Mouse (Mus musculus) intestine, embryonic 15.5 days (tissue): Measurements from ENCODE around the gene Pigw. TPM values are rescaled to one million over a fixed set of nuclear protein-coding genes. Genes with fewer than 3 reads are reported as not detected.

Source experiments
- ATAC-seq: fragments of 200-750 bp; cut with Nextera tagmentation; 2 replicates; pipeline ENCODE4 v1.8.0; 2017; ENCODE audit warnings: moderate TSS enrichment, moderate library complexity
- H3K27ac ChIP-seq: fragments of 300-500 bp; sonication (generic); 2 replicates; pipeline ENCODE4 v1.5.1; 2015; ENCODE audit warnings: mild to moderate bottlenecking, inconsistent platforms
- H3K27me3 ChIP-seq: fragments of 300-500 bp; sonication (generic); replicated peaks from 2 replicates; pipeline ENCODE4 v1.6.1; 2015; ENCODE audit warnings: inconsistent platforms
- H3K36me3 ChIP-seq: fragments of 300-500 bp; sonication (generic); 2 replicates; pipeline ENCODE4 v1.6.1; 2015; ENCODE audit warnings: inconsistent platforms
- H3K4me1 ChIP-seq: fragments of 300-500 bp; sonication (generic); replicated peaks from 2 replicates; pipeline ENCODE4 v1.6.1; 2015; ENCODE audit warnings: inconsistent platforms
- H3K4me2 ChIP-seq: fragments of 300-500 bp; sonication (generic); replicated peaks from 2 replicates; pipeline ENCODE4 v1.6.1; 2015; ENCODE audit warnings: mild to moderate bottlenecking, inconsistent platforms
- H3K4me3 ChIP-seq: fragments of 300-500 bp; sonication (generic); replicated peaks from 2 replicates; pipeline ENCODE4 v1.5.1; 2015; ENCODE audit warnings: inconsistent platforms
- H3K9ac ChIP-seq: fragments of 300-500 bp; sonication (generic); 2 replicates; pipeline ENCODE4 v1.6.1; 2015; ENCODE audit warnings: inconsistent platforms
- H3K9me3 ChIP-seq: fragments of 300-500 bp; sonication (generic); 2 replicates; pipeline ENCODE4 v1.6.1; 2016; ENCODE audit warnings: inconsistent platforms
- WGBS: fragments of 180-500 bp; shearing (Covaris S2); methylation state at CpG from one replicate; pipeline ENCODE4 v1.1.7; 2015; 5-methylcytosine and 5-hydroxymethylcytosine counted together
- polyA plus RNA-seq: library from polyadenylated mRNA; unstranded; fragments of >200 nt; fragmentation: Nextera tagmentation; extraction: Ambion mirVana; gene quantifications from 2 replicates; pipeline ENCODE4 v1.2.1, GENCODE M21; 2015

Gene Pigw
- 2.8 and 3.4 TPM in 2 replicates for polyA plus RNA-seq

- WGBS: under 1% methylated on average over 80 of the region's 81 CpGs
- Histone ChIP-seq H3K27ac (peak within 1 kb of the TSS; percentile 91), H3K4me1 (peaks cover 5% of the 10 kb centered on the region; the same call in 1 of the 2 replicates), H3K9me3 (no peaks in the 10 kb centered on the region), H3K4me2 (peak within 1 kb of the TSS; percentile 85), H3K27me3 (no peaks in the 10 kb centered on the region), H3K36me3 (0 out of 2 replicates have a peak, but pooled peaks cover 3% of the 10 kb centered on the region), H3K9ac (peak within 1 kb of the TSS; percentile 68), H3K4me3 (peak within 1 kb of the TSS; percentile 74)
- ATAC-seq: peak; percentile 98
Measured at GRCm38 (mm10) chr11:84879772-84880464, at the start of gene Pigw, which contains the start of gene Myo19. Gene Pigw (minus strand): TSS chr11:84880285. Gene Myo19 (plus strand): TSS chr11:84880148.

- H3K4me3 ChIP-seq: no peak overlapping the region
- H3K27me3 ChIP-seq: no peaks in the 10 kb centered on the region
- H3K27ac ChIP-seq: no peak overlapping the region
- no peaks in the 10 kb centered on the region for H3K9me3 ChIP-seq
- H3K4me2 ChIP-seq: no peak overlapping the region
- ATAC-seq: no peak
- no peaks in the 10 kb centered on the region for H3K36me3 ChIP-seq
- no peak overlapping the region for H3K9ac ChIP-seq
- H3K4me1 ChIP-seq: 0 out of 2 replicates have a peak, but pooled peaks cover 4% of the 10 kb centered on the region
- 85% methylated on average over 8 of the region's 8 CpGs for WGBS
Measured at GRCm38 (mm10) chr11:84920981-84921380, 40.9 kb upstream of the Pigw start.

- Histone ChIP-seq H3K36me3 (no peaks in the 10 kb centered on the region), H3K4me2 (no peak overlapping the region), H3K9ac (no peak overlapping the region), H3K9me3 (no peaks in the 10 kb centered on the region), H3K4me1 (0 out of 2 replicates have a peak, but pooled peaks cover 4% of the 10 kb centered on the region), H3K27ac (no peak overlapping the region), H3K27me3 (no peaks in the 10 kb centered on the region), H3K4me3 (no peak overlapping the region)
- WGBS: 69% methylated on average over 7 of the region's 7 CpGs
- ATAC-seq: no peak
Measured at GRCm38 (mm10) chr11:84919951-84920350, 39.9 kb upstream of the Pigw start.

GRCm38 (mm10) chr11:84919276-84919675 is 39.2 kb upstream of the Pigw start:
- Histone ChIP-seq H3K4me1 (0 out of 2 replicates have a peak, but pooled peaks cover 4% of the 10 kb centered on the region), H3K4me2 (no peak overlapping the region), H3K36me3 (no peaks in the 10 kb centered on the region), H3K27me3 (no peaks in the 10 kb centered on the region), H3K4me3 (no peak overlapping the region), H3K27ac (no peak overlapping the region), H3K9me3 (no peaks in the 10 kb centered on the region), H3K9ac (no peak overlapping the region)
- 43% methylated on average over 3 of the region's 3 CpGs for WGBS
- no peak for ATAC-seq

- Histone ChIP-seq H3K4me1 (0 out of 2 replicates have a peak, but pooled peaks cover 4% of the 10 kb centered on the region), H3K4me2 (peak overlapping the region; percentile 38; the same call in 1 of the 2 replicates), H3K4me3 (no peak overlapping the region), H3K9ac (no peak overlapping the region), H3K27ac (no peak overlapping the region), H3K9me3 (no peaks in the 10 kb centered on the region), H3K36me3 (peaks cover 1% of the 10 kb centered on the region; the same call in 1 of the 2 replicates), H3K27me3 (no peaks in the 10 kb centered on the region)
- peak; percentile 83 for ATAC-seq
- 4% methylated on average over 16 of the region's 16 CpGs for WGBS
Measured at GRCm38 (mm10) chr11:84918425-84918824, 38.3 kb upstream of the Pigw start.

GRCm38 (mm10) chr11:84916703-84917300 is 36.7 kb upstream of the Pigw start:
- Histone ChIP-seq H3K9me3 (no peaks in the 10 kb centered on the region), H3K9ac (no peak overlapping the region), H3K36me3 (peaks cover 4% of the 10 kb centered on the region; the same call in 1 of the 2 replicates), H3K27ac (no peak overlapping the region), H3K4me3 (peak overlapping the region; percentile 87), H3K4me1 (0 out of 2 replicates have a peak, but pooled peaks cover 4% of the 10 kb centered on the region), H3K27me3 (no peaks in the 10 kb centered on the region), H3K4me2 (peak overlapping the region; percentile 62)
- ATAC-seq: no peak
- whole genome bisulfite sequencing: 61% methylated on average over 7 of the region's 7 CpGs

GRCm38 (mm10) chr11:84916053-84916702 is 36.1 kb upstream of the Pigw start, which contains the start of gene Znhit3:
Gene Znhit3 (minus strand): TSS chr11:84916366.
- Histone ChIP-seq H3K27me3 (no peaks in the 10 kb centered on the region), H3K9ac (peak within 1 kb of the TSS; percentile 79), H3K4me1 (0 out of 2 replicates have a peak, but pooled peaks cover 4% of the 10 kb centered on the region), H3K9me3 (no peaks in the 10 kb centered on the region), H3K36me3 (peaks cover 9% of the 10 kb centered on the region; the same call in 1 of the 2 replicates), H3K27ac (0 out of 2 replicates have a peak within 1 kb of the TSS, but pooled peaks have one; percentile 45), H3K4me2 (peak within 1 kb of the TSS; percentile 62), H3K4me3 (peak within 1 kb of the TSS; percentile 87)
- WGBS: 3% methylated on average over 34 of the region's 34 CpGs
- peak; percentile 93 for ATAC-seq

- Histone ChIP-seq H3K9me3 (no peaks in the 10 kb centered on the region), H3K36me3 (peaks cover 18% of the 10 kb centered on the region), H3K4me2 (no peak overlapping the region), H3K4me3 (no peak overlapping the region), H3K27me3 (no peaks in the 10 kb centered on the region), H3K4me1 (0 out of 2 replicates have a peak, but pooled peaks cover 4% of the 10 kb centered on the region), H3K9ac (no peak overlapping the region), H3K27ac (no peak overlapping the region)
- no peak for ATAC-seq
- WGBS: 87% methylated on average over 5 of the region's 5 CpGs
Measured at GRCm38 (mm10) chr11:84914673-84915072, 34.6 kb upstream of the Pigw start.

GRCm38 (mm10) chr11:84910411-84910810 is 30.3 kb upstream of the Pigw start:
- Histone ChIP-seq H3K9ac (no peak overlapping the region), H3K36me3 (peaks cover 34% of the 10 kb centered on the region)
- 80% methylated on average over 4 of the region's 4 CpGs for WGBS

GRCm38 (mm10) chr11:84908480-84908879 is 28.4 kb upstream of the Pigw start:
- H3K9ac ChIP-seq: no peak overlapping the region
- 90% methylated on average over 6 of the region's 6 CpGs for WGBS

More at GRCm38 (mm10) chr11:84910411-84910810, 30.3 kb upstream of the Pigw start:
- Histone ChIP-seq H3K4me3 (no peak overlapping the region), H3K4me2 (no peak overlapping the region), H3K4me1 (no peaks in the 10 kb centered on the region), H3K9me3 (no peaks in the 10 kb centered on the region), H3K27ac (no peak overlapping the region), H3K27me3 (no peaks in the 10 kb centered on the region)
- ATAC-seq: no peak

GRCm38 (mm10) chr11:84907081-84907480 is 27.0 kb upstream of the Pigw start:
- ATAC-seq: no peak
- Histone ChIP-seq H3K4me2 (no peak overlapping the region), H3K27me3 (no peaks in the 10 kb centered on the region), H3K4me1 (no peaks in the 10 kb centered on the region), H3K36me3 (peaks cover 38% of the 10 kb centered on the region), H3K27ac (no peak overlapping the region), H3K9me3 (no peaks in the 10 kb centered on the region), H3K9ac (no peak overlapping the region), H3K4me3 (no peak overlapping the region)
- WGBS: 59% methylated on average over 3 of the region's 3 CpGs

More at GRCm38 (mm10) chr11:84908480-84908879, 28.4 kb upstream of the Pigw start:
- Histone ChIP-seq H3K4me1 (no peaks in the 10 kb centered on the region), H3K9me3 (no peaks in the 10 kb centered on the region), H3K4me3 (no peak overlapping the region), H3K36me3 (peaks cover 34% of the 10 kb centered on the region), H3K27me3 (no peaks in the 10 kb centered on the region), H3K27ac (no peak overlapping the region), H3K4me2 (no peak overlapping the region)
- ATAC-seq: no peak
